Mouse (Mus musculus): Measurements from ENCODE around the gene Agpat1.

The Agpat1 gene

GRCm38 (mm10) chr17:34604061-34604508 lies at the start of gene Agpat1:
Agpat1 (plus strand) TSS chr17:34604262.
- peak; percentile 99 for DNase-seq

- peak; percentile 72 for DNase-seq
Observed at GRCm38 (mm10) chr17:34555483-34555882, 48.6 kb upstream of the Agpat1 start.

GRCm38 (mm10) chr17:34556406-34556805 lies 47.7 kb upstream of the Agpat1 start:
- no peak for DNase-seq

GRCm38 (mm10) chr17:34557411-34557810 lies 46.7 kb upstream of the Agpat1 start:
- DNase-seq = no peak

- no peak for DNase-seq
Observed at GRCm38 (mm10) chr17:34559116-34559515, 44.9 kb upstream of the Agpat1 start.

GRCm38 (mm10) chr17:34559895-34560294 lies 44.2 kb upstream of the Agpat1 start:
- DNase-seq = no peak

GRCm38 (mm10) chr17:34560438-34560837 lies 43.6 kb upstream of the Agpat1 start:
- no peak for DNase-seq

- no peak for DNase-seq
Observed at GRCm38 (mm10) chr17:34561200-34561599, 42.9 kb upstream of the Agpat1 start.

GRCm38 (mm10) chr17:34562595-34562994 lies 41.5 kb upstream of the Agpat1 start:
- no peak for DNase-seq

GRCm38 (mm10) chr17:34563354-34563753 lies 40.7 kb upstream of the Agpat1 start:
- DNase-seq = no peak

- no peak for DNase-seq
Observed at GRCm38 (mm10) chr17:34564003-34564421, 40.0 kb upstream of the Agpat1 start, which contains the start of gene Notch4. Notch4 (plus strand) TSS chr17:34564268.

GRCm38 (mm10) chr17:34564796-34565195 lies 39.3 kb upstream of the Agpat1 start:
- no peak for DNase-seq

GRCm38 (mm10) chr17:34567311-34567710 lies 36.8 kb upstream of the Agpat1 start:
- DNase-seq = no peak

GRCm38 (mm10) chr17:34568421-34568820 lies 35.6 kb upstream of the Agpat1 start:
- no peak for DNase-seq

GRCm38 (mm10) chr17:34569919-34570318 lies 34.1 kb upstream of the Agpat1 start:
- DNase-seq = no peak

- DNase-seq = no peak
Observed at GRCm38 (mm10) chr17:34571875-34572274, 32.2 kb upstream of the Agpat1 start.

GRCm38 (mm10) chr17:34572361-34572760 lies 31.7 kb upstream of the Agpat1 start:
- no peak for DNase-seq

GRCm38 (mm10) chr17:34576577-34576976 lies 27.5 kb upstream of the Agpat1 start:
- no peak for DNase-seq

GRCm38 (mm10) chr17:34578070-34578469 lies 26.0 kb upstream of the Agpat1 start:
- no peak for DNase-seq

- DNase-seq = peak; percentile 18
Observed at GRCm38 (mm10) chr17:34582528-34582927, 21.5 kb upstream of the Agpat1 start.

- DNase-seq = peak; percentile 42
Observed at GRCm38 (mm10) chr17:34583397-34583796, 20.7 kb upstream of the Agpat1 start.

GRCm38 (mm10) chr17:34583819-34584218 lies 20.2 kb upstream of the Agpat1 start:
- DNase-seq = no peak

- no peak for DNase-seq
Observed at GRCm38 (mm10) chr17:34585121-34585520, 18.9 kb upstream of the Agpat1 start.

GRCm38 (mm10) chr17:34585877-34586771 lies 17.9 kb upstream of the Agpat1 start:
- DNase-seq = peak; percentile 65
